Mouse (Mus musculus): ENCODE results near the gene Syt11. TPM values are rescaled to one million over a fixed set of nuclear protein-coding genes. Genes with fewer than 3 reads are reported as not detected.

The Syt11 gene
- polyA plus RNA-seq, 1 experiment from 2014 or later: 121 TPM

- H3K36me3 ChIP-seq (replicated peaks): peaks cover 97% of the 10 kb centered on the region
- H3K4me1 ChIP-seq: peaks cover 49% of the 10 kb centered on the region
- peak; percentile 58 for DNase-seq (ENCODE audit: extremely low spot score, low spot score)
- H3K4me3 ChIP-seq: peak overlapping the region; percentile 29
- H3K9me3 ChIP-seq: no peaks in the 10 kb centered on the region
- peak overlapping the region; percentile 90 for H3K27ac ChIP-seq
- 10% methylated on average over 5 of the region's 5 CpGs for WGBS
- H3K27me3 ChIP-seq (ENCODE audit: poor library complexity, severe bottlenecking): no peaks in the 10 kb centered on the region
These were observed 16.9 kb downstream of the Syt11 start for GRCm38 (mm10) chr3:88758045-88758500.

GRCm38 (mm10) chr3:88756276-88756675 is 18.7 kb downstream of the Syt11 start:
- 67% methylated on average over 4 of the region's 4 CpGs for WGBS
- Histone ChIP-seq H3K4me1 (peaks cover 45% of the 10 kb centered on the region), H3K9me3 (no peaks in the 10 kb centered on the region), H3K36me3 (replicated peaks) (peaks cover 99% of the 10 kb centered on the region), H3K27ac (peak overlapping the region; percentile 90), H3K4me3 (no peak overlapping the region), H3K27me3 (ENCODE audit: poor library complexity, severe bottlenecking) (no peaks in the 10 kb centered on the region)
- DNase-seq (ENCODE audit: extremely low spot score, low spot score): no peak

DNA sequence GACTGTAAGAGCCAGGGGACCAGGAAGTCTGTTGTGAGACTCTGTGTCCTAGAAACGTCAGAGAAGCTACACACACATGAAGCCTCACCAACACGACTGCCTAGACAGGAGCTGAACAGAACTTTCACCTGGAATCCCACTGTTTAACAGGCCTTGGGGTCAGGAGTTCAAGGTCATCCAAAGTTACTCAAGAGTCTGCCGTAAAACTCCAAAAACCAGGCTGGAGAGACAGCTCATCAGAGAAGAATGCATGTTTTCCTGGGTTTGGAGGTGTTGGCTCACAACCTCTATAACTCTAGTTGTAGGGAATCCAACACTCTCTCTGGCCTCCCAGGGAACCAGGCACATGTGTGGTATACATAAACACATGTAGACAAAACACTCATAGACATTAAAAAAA is 19.4 kb downstream of the Syt11 start:
- Histone ChIP-seq H3K4me1 (peaks cover 45% of the 10 kb centered on the region), H3K27ac (peak overlapping the region; percentile 90; the same call in 1 of the 2 replicates), H3K4me3 (no peak overlapping the region), H3K36me3 (replicated peaks) (peaks cover 98% of the 10 kb centered on the region), H3K9me3 (no peaks in the 10 kb centered on the region), H3K27me3 (ENCODE audit: poor library complexity, severe bottlenecking) (no peaks in the 10 kb centered on the region)
- WGBS: 89% methylated on average over 3 of the region's 3 CpGs
- DNase-seq (ENCODE audit: extremely low spot score, low spot score): no peak

DNA sequence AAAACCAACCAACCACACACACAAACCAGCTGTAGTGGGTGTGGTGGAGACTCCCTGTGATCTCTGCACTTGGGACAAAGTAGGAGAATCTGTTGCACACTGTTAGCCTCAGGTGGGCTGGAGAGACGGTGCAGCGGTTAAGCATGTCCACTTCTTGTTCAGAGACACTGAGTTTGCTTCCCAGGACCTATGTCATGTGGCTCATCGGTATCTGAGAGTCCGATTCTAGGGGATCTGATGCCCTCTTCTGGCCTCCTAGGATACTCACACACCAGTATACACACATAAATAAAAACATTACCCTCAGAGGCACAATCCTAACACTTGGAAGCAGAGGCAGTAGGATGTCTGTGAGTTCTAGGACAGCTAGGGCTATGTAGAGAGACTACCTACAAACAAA is 20.7 kb downstream of the Syt11 start:
- Histone ChIP-seq H3K27ac (no peak overlapping the region), H3K36me3 (replicated peaks) (peaks cover 98% of the 10 kb centered on the region), H3K27me3 (ENCODE audit: poor library complexity, severe bottlenecking) (no peaks in the 10 kb centered on the region), H3K9me3 (peaks cover 6% of the 10 kb centered on the region; the same call in 1 of the 2 replicates), H3K4me1 (peaks cover 38% of the 10 kb centered on the region), H3K4me3 (no peak overlapping the region)
- no peak for DNase-seq (ENCODE audit: extremely low spot score, low spot score)
- 89% methylated on average over 4 of the region's 4 CpGs for WGBS

GRCm38 (mm10) chr3:88746871-88747231 is 28.1 kb downstream of the Syt11 start:
- no peak overlapping the region for H3K4me3 ChIP-seq
- H3K9me3 ChIP-seq: peaks cover 39% of the 10 kb centered on the region
- no peaks in the 10 kb centered on the region for H3K4me1 ChIP-seq
- 98% methylated on average over 4 of the region's 4 CpGs for WGBS
- peaks cover 99% of the 10 kb centered on the region for H3K36me3 ChIP-seq (replicated peaks)
- H3K27me3 ChIP-seq (ENCODE audit: poor library complexity, severe bottlenecking): no peaks in the 10 kb centered on the region
- H3K27ac ChIP-seq: no peak overlapping the region
- no peak for DNase-seq (ENCODE audit: extremely low spot score, low spot score)

- H3K36me3 ChIP-seq (replicated peaks): peaks cover 99% of the 10 kb centered on the region
- 93% methylated on average over 15 of the region's 15 CpGs for WGBS
- H3K4me1 ChIP-seq: no peaks in the 10 kb centered on the region
- no peaks in the 10 kb centered on the region for H3K27me3 ChIP-seq (ENCODE audit: poor library complexity, severe bottlenecking)
- no peak overlapping the region for H3K4me3 ChIP-seq
- H3K27ac ChIP-seq: no peak overlapping the region
- no peak for DNase-seq (ENCODE audit: extremely low spot score, low spot score)
- H3K9me3 ChIP-seq: peaks cover 44% of the 10 kb centered on the region
These were observed 28.7 kb downstream of the Syt11 start for GRCm38 (mm10) chr3:88746139-88746870.

DNA sequence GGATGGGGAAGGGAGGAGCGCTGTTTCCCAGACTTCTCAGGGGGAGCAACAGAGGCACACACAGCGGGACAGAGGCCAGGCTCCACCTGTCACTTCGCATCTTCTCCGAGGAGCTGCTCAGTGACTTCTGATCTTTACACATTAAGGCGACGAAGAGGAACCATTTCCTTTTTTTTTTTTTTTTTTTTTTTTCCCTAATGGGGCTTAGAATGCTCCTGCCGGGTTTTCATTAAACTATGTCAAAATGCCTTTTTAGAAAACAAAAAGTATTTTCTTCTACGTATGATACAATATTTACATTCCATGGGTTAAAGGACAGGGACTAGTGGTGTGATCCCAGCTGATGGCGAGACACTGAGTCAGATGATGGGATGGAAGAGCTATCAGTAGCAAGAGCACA is 29.4 kb downstream of the Syt11 start:
- DNase-seq (ENCODE audit: extremely low spot score, low spot score): no peak
- Histone ChIP-seq H3K27me3 (ENCODE audit: poor library complexity, severe bottlenecking) (no peaks in the 10 kb centered on the region), H3K9me3 (peaks cover 44% of the 10 kb centered on the region), H3K4me1 (no peaks in the 10 kb centered on the region), H3K36me3 (replicated peaks) (peaks cover 98% of the 10 kb centered on the region), H3K4me3 (no peak overlapping the region), H3K27ac (no peak overlapping the region)
- 94% methylated on average over 9 of the region's 9 CpGs for WGBS

DNA sequence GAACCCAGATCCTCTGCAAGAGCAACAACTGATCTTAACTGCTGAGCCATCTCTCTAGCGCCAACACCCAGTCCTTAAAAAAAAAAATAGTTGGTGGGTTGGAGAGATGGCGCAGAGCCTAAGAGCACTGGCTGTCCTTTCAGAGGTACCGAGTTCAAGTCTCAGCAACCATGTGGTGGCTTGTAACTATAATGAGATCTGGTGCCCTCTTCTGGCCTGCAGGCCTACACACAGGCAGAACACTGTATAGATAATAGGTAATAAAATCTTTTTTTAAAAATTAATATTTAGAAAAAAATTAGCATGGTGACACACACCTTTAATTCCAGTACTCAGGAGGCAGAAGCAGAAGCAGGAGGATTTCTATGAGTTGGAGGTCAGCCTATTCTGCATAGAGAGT is 34.8 kb downstream of the Syt11 start:
- H3K9me3 ChIP-seq: peaks cover 12% of the 10 kb centered on the region
- peaks cover 74% of the 10 kb centered on the region for H3K36me3 ChIP-seq (replicated peaks)
- no peak overlapping the region for H3K4me3 ChIP-seq
- H3K27me3 ChIP-seq (ENCODE audit: poor library complexity, severe bottlenecking): no peaks in the 10 kb centered on the region
- no peaks in the 10 kb centered on the region for H3K4me1 ChIP-seq
- 93% methylated on average over 3 of the region's 3 CpGs for WGBS
- no peak overlapping the region for H3K27ac ChIP-seq
- DNase-seq (ENCODE audit: extremely low spot score, low spot score): no peak

DNA sequence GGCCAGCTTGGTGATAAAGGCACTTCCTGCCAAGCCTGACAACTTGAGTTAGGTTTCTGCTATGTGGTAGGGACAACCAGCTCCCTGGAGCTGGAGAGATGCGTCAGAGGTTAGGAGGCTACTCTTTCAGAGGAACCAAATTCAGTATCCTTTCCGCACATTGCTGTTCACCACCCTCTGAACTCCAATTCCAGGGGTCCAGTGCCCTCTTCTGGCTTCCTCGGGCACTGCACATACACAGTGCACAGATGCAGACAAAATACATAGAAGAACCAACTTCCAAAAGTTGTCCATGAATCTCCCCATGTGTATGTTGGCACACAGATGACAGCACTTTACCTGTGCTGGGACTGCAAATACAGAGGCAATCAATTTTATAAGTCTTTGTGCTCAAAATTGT is 36.3 kb downstream of the Syt11 start:
- WGBS: 55% methylated on average over 3 of the region's 3 CpGs

DNA sequence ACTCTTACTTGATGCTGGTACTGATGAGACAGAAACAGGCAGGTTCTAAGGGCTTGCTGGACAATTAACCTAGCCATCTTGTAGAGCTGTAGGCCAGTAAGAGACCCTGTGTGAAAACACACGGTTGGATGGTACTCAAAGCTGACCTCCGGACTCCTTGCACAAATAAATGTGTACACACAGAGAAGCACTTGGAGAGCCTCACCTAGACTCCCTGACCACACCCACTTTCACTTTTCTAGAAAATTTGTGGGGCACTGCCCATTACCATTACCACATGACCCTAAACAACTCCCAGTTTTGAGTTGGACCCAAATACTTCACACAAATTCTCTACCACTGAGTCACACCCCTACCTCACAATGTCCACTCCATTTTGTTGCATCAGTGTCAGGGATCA is 38.4 kb downstream of the Syt11 start:
- WGBS: 94% methylated on average over 2 of the region's 2 CpGs
- Histone ChIP-seq H3K27me3 (ENCODE audit: poor library complexity, severe bottlenecking) (no peaks in the 10 kb centered on the region), H3K4me1 (no peaks in the 10 kb centered on the region), H3K4me3 (no peak overlapping the region), H3K9me3 (peaks cover 6% of the 10 kb centered on the region), H3K27ac (no peak overlapping the region), H3K36me3 (replicated peaks) (peaks cover 52% of the 10 kb centered on the region)
- DNase-seq (ENCODE audit: extremely low spot score, low spot score): no peak

More for the DNA sequence above, 36.3 kb downstream of the Syt11 start:
- no peak overlapping the region for H3K27ac ChIP-seq
- peaks cover 8% of the 10 kb centered on the region for H3K9me3 ChIP-seq
- no peaks in the 10 kb centered on the region for H3K4me1 ChIP-seq
- DNase-seq (ENCODE audit: extremely low spot score, low spot score): no peak
- no peak overlapping the region for H3K4me3 ChIP-seq
- peaks cover 59% of the 10 kb centered on the region for H3K36me3 ChIP-seq (replicated peaks)
- no peaks in the 10 kb centered on the region for H3K27me3 ChIP-seq (ENCODE audit: poor library complexity, severe bottlenecking)

DNA sequence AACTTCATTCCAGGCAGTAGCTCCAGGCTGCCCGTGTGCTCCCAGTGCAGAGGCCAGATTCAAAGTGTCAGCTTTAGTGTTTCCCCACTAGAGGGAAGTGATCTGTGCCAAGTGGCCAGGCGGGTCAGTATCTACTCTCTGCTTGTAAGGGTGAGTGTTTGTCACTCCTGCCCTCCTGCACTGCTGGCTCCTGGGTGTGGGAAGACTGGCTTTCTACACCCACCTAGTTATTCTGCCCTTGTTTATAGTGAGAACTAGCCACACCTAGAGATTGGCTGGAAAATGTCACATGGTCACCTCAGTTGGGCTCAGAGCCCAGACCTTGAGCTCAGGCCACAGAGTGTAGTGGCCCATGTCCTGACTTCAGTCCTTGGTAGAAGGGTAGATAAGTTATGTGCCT is 55.9 kb downstream of the Syt11 start:
- peaks cover 25% of the 10 kb centered on the region for H3K4me1 ChIP-seq
- peaks cover 59% of the 10 kb centered on the region for H3K36me3 ChIP-seq (replicated peaks)
- no peak overlapping the region for H3K4me3 ChIP-seq
- no peak overlapping the region for H3K27ac ChIP-seq
- no peak for DNase-seq (ENCODE audit: extremely low spot score, low spot score)
- 89% methylated on average over 2 of the region's 2 CpGs for WGBS
- H3K9me3 ChIP-seq: peaks cover 8% of the 10 kb centered on the region; the same call in 1 of the 2 replicates
- H3K27me3 ChIP-seq (ENCODE audit: poor library complexity, severe bottlenecking): no peaks in the 10 kb centered on the region

DNA sequence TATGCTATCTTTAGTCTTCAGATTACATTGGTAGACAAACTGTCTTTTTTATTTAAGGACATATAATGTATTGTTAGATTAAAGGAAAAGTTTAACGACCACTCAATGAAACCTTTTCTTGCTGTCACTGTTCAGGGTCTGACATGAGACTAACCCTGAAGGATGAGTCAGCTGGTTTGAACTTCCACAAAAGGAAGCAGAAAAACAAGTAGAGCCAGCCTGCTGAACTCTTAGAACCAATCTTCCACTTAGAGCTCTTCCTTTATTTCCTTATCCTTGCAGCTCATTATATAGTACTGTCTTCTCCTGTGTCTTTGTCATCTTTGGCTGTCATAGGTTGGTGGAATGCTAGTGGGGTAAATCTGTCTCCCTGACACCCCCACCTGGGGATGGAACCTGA is 57.1 kb downstream of the Syt11 start:
- no peak for DNase-seq (ENCODE audit: extremely low spot score, low spot score)
- 82% methylated on average over 1 of the region's 1 CpGs for WGBS
- H3K9me3 ChIP-seq: no peaks in the 10 kb centered on the region
- no peak overlapping the region for H3K27ac ChIP-seq
- H3K4me1 ChIP-seq: peaks cover 25% of the 10 kb centered on the region
- H3K36me3 ChIP-seq (replicated peaks): peaks cover 61% of the 10 kb centered on the region
- no peaks in the 10 kb centered on the region for H3K27me3 ChIP-seq (ENCODE audit: poor library complexity, severe bottlenecking)
- peak overlapping the region; percentile 82 for H3K4me3 ChIP-seq

- DNase-seq (ENCODE audit: extremely low spot score, low spot score): peak; percentile 38
- WGBS: 12% methylated on average over 9 of the region's 9 CpGs
- Histone ChIP-seq H3K4me1 (peaks cover 25% of the 10 kb centered on the region), H3K4me3 (peak overlapping the region; percentile 82), H3K27me3 (ENCODE audit: poor library complexity, severe bottlenecking) (no peaks in the 10 kb centered on the region), H3K9me3 (no peaks in the 10 kb centered on the region), H3K27ac (peak overlapping the region; percentile 86), H3K36me3 (replicated peaks) (peaks cover 66% of the 10 kb centered on the region)
These were observed 57.7 kb downstream of the Syt11 start for GRCm38 (mm10) chr3:88717198-88717798.
